Mouse (Mus musculus): ENCODE measurements around the gene Gnai3. TPM values are rescaled to one million over a fixed set of nuclear protein-coding genes. Genes with fewer than 3 reads are reported as not detected.

Gnai3 gene
- 136 TPM for polyA plus RNA-seq (2021)

DNA sequence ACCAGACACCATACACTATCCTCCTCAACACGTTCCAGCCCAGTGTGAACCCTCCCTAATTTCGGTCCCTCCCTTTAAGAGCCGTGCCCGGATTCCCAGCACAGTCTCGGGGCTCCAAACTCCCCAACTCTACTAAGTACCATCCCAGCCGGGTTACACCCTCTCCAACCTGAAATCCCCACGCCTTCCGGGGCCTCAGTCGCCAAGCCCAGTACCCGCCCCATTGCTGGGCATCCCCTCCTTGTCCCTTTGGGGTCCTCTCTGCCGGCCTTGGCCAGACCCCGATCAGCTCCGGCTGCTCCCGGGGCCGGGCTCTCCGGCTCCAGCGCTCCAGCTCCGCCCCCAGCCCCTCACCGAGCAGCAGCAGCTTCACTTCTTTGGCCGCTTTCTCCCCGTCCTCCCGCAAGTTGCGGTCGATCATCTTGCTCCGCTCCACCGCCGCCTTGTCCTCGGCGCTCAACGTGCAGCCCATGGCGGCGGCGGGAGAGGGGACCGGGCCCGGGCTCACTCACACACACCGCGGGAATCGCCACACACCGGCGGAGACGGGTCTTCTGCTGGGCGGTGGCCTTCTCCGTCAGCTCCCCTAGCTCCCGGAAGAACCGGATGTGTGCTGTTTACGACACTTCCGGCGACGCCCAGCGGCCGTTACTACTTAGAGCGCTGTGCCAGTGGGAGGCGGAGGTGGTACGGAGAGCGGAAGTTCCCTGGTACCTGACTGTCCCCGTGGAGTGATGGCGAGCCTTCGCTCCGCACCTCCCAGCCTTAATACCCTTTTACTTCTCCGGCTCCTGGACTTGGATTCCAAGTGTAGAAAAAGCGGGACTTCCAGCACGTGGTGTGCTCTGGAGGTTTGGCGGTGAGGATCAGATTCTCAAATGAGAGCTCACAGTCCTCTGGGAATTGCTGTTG, at the start of gene Gnai3:
Gene Gnai3, minus strand, starts transcription at position 613 of the 912 bp plus-strand sequence.
- peak; percentile 97 for ATAC-seq
- ChIA-PET POLR2A (interaction anchor here (1.0 to 3.1 kb wide), 8 partner anchors 10 to 64 kb away, joined by 4 to 21 read pairs (median 7); partner anchors contain the start of genes Ampd2, Cyb561d1 and Gnat2), CTCF (interaction anchor here (1.0 to 6.0 kb wide), 13 partner anchors 9 to 277 kb away, joined by 3 to 45 read pairs (median 6); partner anchors contain the start of gene Gpr61)
- TF ChIP-seq CTCF (IDR thresholded peaks at IDR 0.05) = no peak
- peak; percentile 80 for DNase-seq (ENCODE audit: low read depth, low spot score)
- in situ Hi-C loops (cut with MboI; ENCODE audit: low pct_unique_long_range_greater_than_20kb) = loop anchor here (5.0 to 10.0 kb wide), 4 partner anchors 63 to 441 kb away; no protein-coding TSS in a partner anchor
- H3K27me3 ChIP-seq = no peaks in the 10 kb centered on the region

DNA sequence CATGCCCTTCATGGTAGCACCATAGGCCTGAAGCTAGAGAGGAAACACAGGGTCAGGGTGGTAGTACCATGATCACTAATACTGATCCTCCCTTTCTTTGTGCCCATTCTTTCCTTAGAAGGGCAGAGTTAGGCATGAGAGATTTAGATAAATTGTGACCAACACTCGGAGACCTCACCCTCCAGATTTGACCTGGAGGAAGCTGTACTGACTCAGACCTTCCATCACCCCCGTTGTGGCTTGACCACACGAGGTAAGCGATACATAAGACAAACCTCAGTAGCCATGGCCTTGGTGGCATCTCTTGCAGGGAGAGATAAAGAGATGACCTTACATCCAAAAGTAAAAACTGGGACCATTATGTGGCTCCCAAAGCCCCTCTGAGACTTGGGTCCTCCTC, 49.3 kb upstream of the Gnai3 start:
- TF ChIP-seq CTCF (IDR thresholded peaks at IDR 0.05) = no peak
- ATAC-seq (no peak), DNase-seq (ENCODE audit: low read depth, low spot score) (no peak)
- CTCF ChIA-PET = interaction anchor here (1.2 to 15.7 kb wide), 6 partner anchors 9 to 123 kb away, joined by 3 to 247 read pairs (median 4); no protein-coding TSS in a partner anchor
- in situ Hi-C loops (cut with MboI; ENCODE audit: low pct_unique_long_range_greater_than_20kb) = no loop called here
- H3K27me3 ChIP-seq = no peaks in the 10 kb centered on the region
- POLR2A ChIA-PET = interaction anchor here (1.0 to 1.7 kb wide), 2 partner anchors 11 to 20 kb away, joined by 3 to 4 read pairs; no protein-coding TSS in a partner anchor

DNA sequence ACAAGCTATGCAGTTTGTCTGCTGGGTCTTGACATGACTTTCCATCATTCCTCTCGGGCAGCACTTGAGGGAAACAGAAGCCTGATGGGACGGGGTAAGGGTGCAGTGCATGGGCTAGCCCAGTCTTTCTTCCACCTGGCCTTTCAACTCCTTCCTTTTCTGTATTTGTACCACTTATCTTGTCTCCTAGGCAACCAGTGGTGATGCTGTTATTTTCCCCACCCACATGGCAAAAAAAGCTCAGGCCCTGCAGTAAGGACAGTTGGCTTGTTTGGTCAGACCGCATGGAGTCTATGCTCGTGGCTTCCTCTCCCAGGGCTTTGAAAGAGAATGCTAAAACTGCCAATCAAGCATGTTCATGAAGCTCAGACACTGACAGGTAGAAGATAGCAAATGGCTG, 47.7 kb upstream of the Gnai3 start:
- in situ Hi-C loops (cut with MboI; ENCODE audit: low pct_unique_long_range_greater_than_20kb) = no loop called here
- no peak for DNase-seq (ENCODE audit: low read depth, low spot score)

DNA sequence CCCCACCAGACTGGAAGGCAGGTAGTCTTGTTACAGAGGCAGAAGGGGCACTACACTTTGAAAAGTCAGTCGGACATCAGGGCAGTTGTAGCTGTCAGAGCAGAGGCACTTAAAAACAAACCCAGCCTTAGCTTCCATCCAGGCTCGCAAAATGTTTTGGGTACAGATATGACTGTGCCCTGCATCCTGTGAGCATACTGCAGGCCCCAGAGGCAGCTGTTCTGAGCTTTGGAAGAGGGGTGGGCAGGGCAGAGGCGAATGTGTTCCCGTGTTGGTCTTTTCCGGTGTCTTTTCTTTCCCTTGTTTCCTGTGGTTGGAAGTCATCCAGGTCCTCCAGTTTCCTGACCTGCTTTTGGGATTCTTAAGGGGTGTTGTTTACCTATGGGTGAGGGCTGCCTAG, 44.0 kb upstream of the Gnai3 start:
- ChIA-PET CTCF (interaction anchor here (0.9 to 4.4 kb wide), 5 partner anchors 8 to 25 kb away, joined by 3 to 32 read pairs (median 3); partner anchors contain the start of gene Cyb561d1), POLR2A (interaction anchor here (1.0 kb wide), 1 partner anchor 9 kb away, joined by 3 read pairs; no protein-coding TSS in a partner anchor)
- peaks cover 5% of the 10 kb centered on the region for H3K27me3 ChIP-seq
- in situ Hi-C loops (cut with MboI; ENCODE audit: low pct_unique_long_range_greater_than_20kb) = no loop called here
- no peak for TF ChIP-seq CTCF (IDR thresholded peaks at IDR 0.05)
- DNase-seq (ENCODE audit: low read depth, low spot score) (no peak), ATAC-seq (no peak)

More for the DNA sequence above, 47.7 kb upstream of the Gnai3 start:
- ChIA-PET CTCF (interaction anchor here (0.9 to 15.7 kb wide), 7 partner anchors 8 to 46 kb away, joined by 3 to 247 read pairs (median 5); partner anchors contain the start of gene Cyb561d1), POLR2A (interaction anchor here (1.5 kb wide), 1 partner anchor 8 kb away, joined by 4 read pairs; the partner anchor contains the start of gene Amigo1)
- no peak for TF ChIP-seq CTCF (IDR thresholded peaks at IDR 0.05)
- H3K27me3 ChIP-seq = no peaks in the 10 kb centered on the region
- no peak for ATAC-seq

DNA sequence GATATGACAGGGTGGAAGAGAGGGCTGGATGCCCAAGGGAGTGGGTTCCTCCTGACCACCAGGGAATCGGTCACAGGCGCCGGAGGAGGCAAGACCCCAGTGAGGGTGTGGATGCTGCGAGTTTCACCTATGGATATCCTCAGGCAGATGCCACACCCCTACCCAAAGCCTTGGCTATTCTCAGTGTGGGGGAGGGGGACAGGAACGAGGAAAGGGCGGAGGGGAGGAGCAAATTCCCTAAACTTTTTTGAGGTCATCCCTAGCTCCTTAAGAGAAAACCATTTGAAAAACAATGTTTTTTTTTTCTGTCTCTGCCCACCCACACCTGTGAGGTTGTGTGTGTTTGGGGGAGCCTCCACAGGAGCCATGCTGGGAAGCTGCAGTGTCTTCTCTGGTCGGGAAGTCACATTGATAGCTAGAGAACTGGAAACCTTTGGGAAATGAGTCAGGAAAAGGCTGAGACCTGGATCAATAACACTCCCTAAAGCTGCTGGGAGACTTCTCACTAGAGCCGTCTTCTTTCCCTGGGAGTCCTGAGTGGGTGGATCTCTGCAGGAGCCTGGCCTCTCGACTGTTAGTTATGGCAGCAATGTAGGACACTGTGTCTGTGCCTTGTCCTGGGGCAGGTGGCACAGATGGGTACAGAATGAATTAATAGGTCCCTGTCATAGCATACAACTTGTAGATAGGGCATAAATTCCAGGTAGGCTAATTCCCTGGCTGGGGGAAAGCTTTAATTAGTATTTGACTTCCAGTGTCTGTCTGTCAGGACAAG, 43.0 kb upstream of the Gnai3 start:
- CTCF ChIA-PET = interaction anchor here (0.8 to 9.1 kb wide), 4 partner anchors 11 to 24 kb away, joined by 3 to 85 read pairs (median 8); partner anchors contain the start of gene Cyb561d1
- DNase-seq (ENCODE audit: low read depth, low spot score) = no peak

DNA sequence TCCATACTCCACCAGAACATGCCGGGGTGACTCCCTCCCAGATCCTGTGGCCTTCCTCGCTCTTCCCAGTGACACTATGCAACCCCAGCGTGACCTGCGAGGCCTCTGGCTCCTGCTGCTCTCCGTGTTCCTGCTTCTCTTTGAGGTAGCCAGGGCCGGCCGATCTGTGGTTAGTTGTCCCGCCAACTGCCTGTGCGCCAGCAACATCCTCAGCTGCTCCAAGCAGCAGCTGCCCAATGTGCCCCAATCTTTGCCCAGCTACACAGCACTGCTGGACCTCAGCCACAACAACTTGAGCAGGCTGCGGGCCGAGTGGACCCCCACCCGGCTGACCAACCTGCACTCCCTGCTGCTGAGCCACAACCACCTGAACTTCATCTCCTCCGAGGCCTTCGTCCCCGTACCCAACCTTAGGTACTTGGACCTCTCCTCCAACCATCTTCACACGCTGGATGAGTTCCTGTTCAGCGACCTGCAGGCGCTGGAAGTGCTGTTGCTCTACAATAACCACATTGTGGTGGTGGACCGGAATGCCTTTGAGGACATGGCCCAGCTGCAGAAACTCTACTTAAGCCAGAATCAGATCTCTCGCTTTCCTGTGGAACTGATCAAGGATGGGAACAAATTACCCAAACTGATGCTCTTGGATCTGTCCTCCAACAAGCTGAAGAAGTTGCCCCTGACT, 41.3 kb upstream of the Gnai3 start:
- no peak for TF ChIP-seq CTCF (IDR thresholded peaks at IDR 0.05)
- peaks cover 13% of the 10 kb centered on the region for H3K27me3 ChIP-seq
- POLR2A ChIA-PET = interaction anchor here (1.0 to 2.4 kb wide), 3 partner anchors 13 to 23 kb away, joined by 4 to 10 read pairs (median 6); partner anchors contain the start of gene Cyb561d1
- DNase-seq (ENCODE audit: low read depth, low spot score) (no peak), ATAC-seq (no peak)
- CTCF ChIA-PET = interaction anchor here (1.0 to 9.1 kb wide), 3 partner anchors 14 to 22 kb away, joined by 4 to 85 read pairs (median 12); partner anchors contain the start of gene Cyb561d1
- in situ Hi-C loops (cut with MboI; ENCODE audit: low pct_unique_long_range_greater_than_20kb) = no loop called here

More for the DNA sequence above, 43.0 kb upstream of the Gnai3 start:
- peaks cover 8% of the 10 kb centered on the region for H3K27me3 ChIP-seq
- POLR2A ChIA-PET = interaction anchor here (1.0 to 1.1 kb wide), 2 partner anchors 10 to 13 kb away, joined by 3 to 5 read pairs; no protein-coding TSS in a partner anchor
- TF ChIP-seq CTCF (IDR thresholded peaks at IDR 0.05) = no peak
- no peak for ATAC-seq
- in situ Hi-C loops (cut with MboI; ENCODE audit: low pct_unique_long_range_greater_than_20kb) = no loop called here

DNA sequence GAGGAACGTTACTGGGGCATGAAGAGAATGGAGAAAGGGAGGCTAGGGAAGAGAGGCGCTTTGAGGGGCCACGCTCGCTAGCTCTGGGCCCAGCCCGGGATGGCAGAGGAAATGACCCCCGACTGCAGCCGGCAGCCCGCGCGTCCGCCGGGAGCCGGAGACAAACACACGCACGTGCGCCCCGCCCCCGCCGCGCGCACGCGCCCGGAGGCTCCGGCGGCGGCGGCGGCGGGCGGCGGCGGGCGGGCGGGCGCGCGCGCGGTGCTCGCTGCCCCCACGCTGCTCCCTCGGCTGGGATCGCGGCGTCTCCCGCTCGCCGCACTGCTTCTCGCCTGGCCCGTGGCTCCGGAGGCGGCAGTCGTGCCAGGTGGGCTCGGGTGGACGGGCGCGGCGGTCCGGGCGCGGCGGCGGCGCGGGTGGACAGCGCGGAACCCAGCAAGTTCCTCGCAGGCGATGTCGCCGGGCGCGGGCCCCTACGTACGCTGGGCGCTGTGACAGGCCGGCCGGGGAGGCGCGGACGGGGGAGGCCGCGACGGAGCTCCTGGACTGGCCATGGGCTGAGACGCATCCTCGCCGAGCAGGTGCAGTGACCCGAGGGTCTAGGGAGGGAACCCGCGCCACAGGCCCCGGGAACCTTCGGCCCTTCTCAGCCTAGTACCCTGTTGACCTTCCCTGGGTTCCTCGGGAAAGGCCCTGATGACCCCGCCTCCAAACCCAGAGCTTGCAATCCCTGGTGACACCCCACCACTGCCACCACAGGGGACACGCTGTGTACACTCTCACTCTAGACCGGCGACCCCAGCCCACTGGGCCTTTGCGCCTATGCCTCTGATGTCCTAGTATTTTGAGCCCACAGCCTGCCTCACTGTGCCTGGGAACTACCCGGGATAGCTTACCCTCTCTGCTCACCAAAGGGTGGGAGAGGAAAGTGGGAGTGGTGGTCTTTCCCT, 40.4 kb upstream of the Gnai3 start, which contains the start of gene Amigo1:
Gene Amigo1, plus strand, starts transcription at position 238 of the 950 bp plus-strand sequence.
- H3K27me3 ChIP-seq = peaks cover 13% of the 10 kb centered on the region
- DNase-seq (ENCODE audit: low read depth, low spot score) = no peak
- in situ Hi-C loops (cut with MboI; ENCODE audit: low pct_unique_long_range_greater_than_20kb) = no loop called here
- peak; percentile 28 for ATAC-seq
- TF ChIP-seq CTCF (IDR thresholded peaks at IDR 0.05) = no peak
- POLR2A ChIA-PET = interaction anchor here (0.6 to 2.4 kb wide), 8 partner anchors 8 to 303 kb away, joined by 3 to 10 read pairs (median 4); partner anchors contain the start of gene Cyb561d1
- CTCF ChIA-PET = interaction anchor here (1.0 to 9.1 kb wide), 3 partner anchors 13 to 22 kb away, joined by 4 to 85 read pairs (median 17); partner anchors contain the start of gene Cyb561d1

DNA sequence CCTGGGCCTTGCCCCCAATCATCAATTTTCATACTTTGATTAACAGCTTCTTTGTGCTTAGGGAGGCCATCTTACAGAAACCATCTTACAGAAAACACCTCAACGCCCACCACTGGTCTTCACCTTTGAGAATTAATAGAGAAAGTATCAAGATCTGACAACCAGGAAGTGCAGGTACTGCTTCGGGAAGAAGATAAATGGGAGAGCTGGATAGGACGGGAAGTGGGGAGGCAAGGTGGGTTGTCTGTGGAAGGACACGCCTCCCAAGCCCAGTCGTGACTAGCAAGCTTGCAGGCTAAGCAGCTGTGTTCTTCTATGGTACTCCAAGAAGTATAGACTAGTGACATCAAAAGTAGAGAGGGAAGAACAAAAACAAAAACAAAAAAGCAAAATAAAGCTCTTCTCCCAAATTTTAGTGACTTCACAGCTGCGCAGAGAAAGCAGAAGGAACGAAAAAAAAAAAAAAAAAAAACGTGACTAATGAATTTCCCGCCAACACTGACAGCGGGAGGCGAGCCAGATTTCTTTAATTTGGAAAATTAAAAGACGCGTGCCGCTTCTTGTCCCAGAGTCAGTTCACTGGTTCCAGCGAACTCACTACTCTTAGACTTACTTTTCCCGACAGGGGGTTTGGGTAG, 39.6 kb upstream of the Gnai3 start:
- no peak for DNase-seq (ENCODE audit: low read depth, low spot score)

More for the DNA sequence above, 39.6 kb upstream of the Gnai3 start:
- CTCF ChIA-PET = interaction anchor here (1.3 to 9.1 kb wide), 3 partner anchors 16 to 38 kb away, joined by 4 to 85 read pairs (median 17); partner anchors contain the start of gene Cyb561d1
- POLR2A ChIA-PET = interaction anchor here (0.6 to 2.4 kb wide), 9 partner anchors 9 to 28 kb away, joined by 3 to 10 read pairs (median 4); partner anchors contain the start of gene Cyb561d1
- in situ Hi-C loops (cut with MboI; ENCODE audit: low pct_unique_long_range_greater_than_20kb) = no loop called here
- no peak for ATAC-seq
- peaks cover 13% of the 10 kb centered on the region for H3K27me3 ChIP-seq
- TF ChIP-seq CTCF (IDR thresholded peaks at IDR 0.05) = no peak
